Mouse (Mus musculus): ENCODE data around the gene Mex3a. TPM values are rescaled to one million over a fixed set of nuclear protein-coding genes. Genes with fewer than 3 reads are reported as not detected.

The Mex3a gene
- polyA plus RNA-seq, 1 experiment from 2014 or later: 6.5 TPM

DNA sequence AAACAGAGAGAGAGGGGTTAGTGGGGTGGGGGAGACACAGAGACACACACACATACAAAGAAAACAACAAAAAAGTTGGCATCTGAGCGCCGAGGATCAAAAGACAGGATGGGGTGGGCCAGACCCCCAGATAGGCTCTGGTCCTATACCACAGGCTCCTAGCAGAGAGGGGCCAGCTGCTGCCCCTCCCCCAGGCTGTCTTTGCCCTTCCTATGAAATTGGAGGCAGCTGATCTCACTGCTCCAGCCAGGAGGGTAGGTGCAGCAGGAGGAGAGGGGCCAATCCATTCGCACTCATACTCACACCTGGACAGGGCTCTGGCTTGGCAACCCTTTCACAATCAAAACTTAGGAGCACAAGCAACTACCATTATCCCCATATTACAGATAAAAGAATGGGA, 22.9 kb upstream of the Mex3a start:
- H3K4me2 ChIP-seq: peak overlapping the region; percentile 64
- no peaks in the 10 kb centered on the region for H3K36me3 ChIP-seq
- H3K4me3 ChIP-seq: peak overlapping the region; percentile 48
- ATAC-seq (replicated peaks; ENCODE audit: insufficient number of reproducible peaks, insufficient read depth, low FRiP score, low read depth): no peak
- peak overlapping the region; percentile 90 for H3K27ac ChIP-seq
- peak overlapping the region; percentile 53; the same call in 1 of the 2 replicates for H3K9ac ChIP-seq
- peaks cover 47% of the 10 kb centered on the region for H3K4me1 ChIP-seq (replicated peaks)
- WGBS: 56% methylated on average over 3 of the region's 3 CpGs
- no peaks in the 10 kb centered on the region for H3K27me3 ChIP-seq
- H3K9me3 ChIP-seq (replicated peaks): no peaks in the 10 kb centered on the region

DNA sequence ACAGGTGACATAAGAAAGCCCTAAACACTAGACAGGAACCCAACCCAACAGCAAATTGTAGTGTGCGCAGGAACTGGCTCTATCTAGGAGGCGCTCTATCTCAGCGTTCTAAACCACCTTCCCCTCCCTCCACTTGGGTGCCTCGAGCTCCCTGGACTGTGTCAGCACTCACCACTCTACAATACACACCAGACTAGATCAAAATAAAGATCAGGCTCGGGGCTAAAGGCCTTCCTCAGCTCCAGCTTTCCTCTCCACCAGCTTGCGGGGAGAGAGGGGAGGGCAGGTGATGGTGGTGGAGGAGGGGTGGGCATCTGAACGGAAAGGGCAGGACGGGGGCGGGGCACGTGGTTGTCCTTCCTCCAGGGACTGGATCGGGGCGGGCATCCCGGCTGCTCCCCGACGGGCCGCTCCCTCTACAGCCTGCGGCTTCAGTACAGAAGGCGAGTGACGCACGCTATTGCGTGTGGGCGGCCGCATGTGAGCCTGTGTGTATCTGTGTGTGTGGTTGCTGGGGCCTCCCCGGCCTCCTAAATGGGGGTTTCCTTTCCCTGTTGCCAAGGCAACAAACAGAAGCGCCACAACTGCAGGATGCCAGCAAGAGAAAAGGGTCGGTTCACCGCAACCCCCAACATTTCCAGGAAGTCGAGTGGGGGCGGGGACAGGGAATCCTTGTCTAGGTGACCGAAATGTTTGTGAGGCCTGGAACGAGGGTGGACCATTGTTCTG, 22.3 kb upstream of the Mex3a start, which contains the start of gene Lmna:
TSS of gene Lmna (minus strand) at position 265 of the 729 bp plus-strand sequence.
- Histone ChIP-seq H3K27ac (peak within 1 kb of the TSS; percentile 90), H3K4me3 (peak within 1 kb of the TSS; percentile 48), H3K36me3 (no peaks in the 10 kb centered on the region), H3K4me2 (peak within 1 kb of the TSS; percentile 64), H3K9me3 (replicated peaks) (no peaks in the 10 kb centered on the region), H3K4me1 (replicated peaks) (peaks cover 50% of the 10 kb centered on the region), H3K9ac (peak within 1 kb of the TSS; percentile 53), H3K27me3 (no peaks in the 10 kb centered on the region)
- WGBS: under 1% methylated on average over 31 of the region's 31 CpGs
- peak; percentile 96 for ATAC-seq (replicated peaks; ENCODE audit: insufficient number of reproducible peaks, insufficient read depth, low FRiP score, low read depth)

DNA sequence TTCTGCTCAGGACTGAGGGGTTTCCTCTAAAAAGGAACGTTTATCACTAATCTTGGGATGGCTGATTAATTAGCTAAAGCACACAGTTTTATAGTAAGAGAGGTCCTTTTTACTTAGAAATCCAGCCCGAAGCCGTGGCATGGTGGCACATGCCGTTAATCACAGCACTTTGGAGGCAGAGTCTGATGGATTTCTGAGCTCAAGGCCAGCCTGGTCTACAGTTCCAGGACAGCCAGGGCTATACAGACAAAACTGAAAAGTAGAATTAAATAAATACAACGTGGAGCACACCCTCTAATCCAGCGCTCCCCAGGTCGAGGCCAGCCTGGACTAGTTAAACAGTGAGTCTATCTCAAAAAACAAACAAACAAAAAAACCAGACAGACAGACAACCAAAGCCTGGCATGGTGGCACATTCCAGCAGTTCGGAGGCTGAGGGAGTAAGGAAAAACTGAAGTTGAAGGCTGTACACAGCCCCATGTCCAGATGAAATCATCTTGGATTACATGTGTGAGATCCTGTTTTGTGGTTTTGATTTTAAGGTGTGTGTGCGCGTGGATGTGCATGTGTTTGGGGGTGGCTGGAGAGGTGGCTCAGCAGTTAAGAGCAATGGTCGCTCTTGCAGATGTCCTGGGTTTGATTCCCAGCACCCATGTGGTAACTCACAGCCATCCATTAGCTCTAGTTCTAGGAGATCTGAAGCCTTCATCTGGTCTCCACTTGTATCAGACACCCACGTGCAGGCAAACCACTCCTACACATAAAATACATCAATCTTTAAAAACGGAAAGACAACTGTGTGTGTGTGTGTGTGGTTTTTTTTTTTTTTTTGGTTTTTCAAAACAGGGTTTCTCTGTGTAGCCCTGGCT, 21.5 kb upstream of the Mex3a start:
- ATAC-seq (replicated peaks; ENCODE audit: insufficient number of reproducible peaks, insufficient read depth, low FRiP score, low read depth): no peak
- H3K36me3 ChIP-seq: no peaks in the 10 kb centered on the region
- peak overlapping the region; percentile 90 for H3K27ac ChIP-seq
- H3K9ac ChIP-seq: peak overlapping the region; percentile 53
- no peaks in the 10 kb centered on the region for H3K27me3 ChIP-seq
- peak overlapping the region; percentile 64 for H3K4me2 ChIP-seq
- WGBS: 52% methylated on average over 13 of the region's 13 CpGs
- peaks cover 55% of the 10 kb centered on the region for H3K4me1 ChIP-seq (replicated peaks)
- H3K4me3 ChIP-seq: peak overlapping the region; percentile 48
- H3K9me3 ChIP-seq (replicated peaks): no peaks in the 10 kb centered on the region

DNA sequence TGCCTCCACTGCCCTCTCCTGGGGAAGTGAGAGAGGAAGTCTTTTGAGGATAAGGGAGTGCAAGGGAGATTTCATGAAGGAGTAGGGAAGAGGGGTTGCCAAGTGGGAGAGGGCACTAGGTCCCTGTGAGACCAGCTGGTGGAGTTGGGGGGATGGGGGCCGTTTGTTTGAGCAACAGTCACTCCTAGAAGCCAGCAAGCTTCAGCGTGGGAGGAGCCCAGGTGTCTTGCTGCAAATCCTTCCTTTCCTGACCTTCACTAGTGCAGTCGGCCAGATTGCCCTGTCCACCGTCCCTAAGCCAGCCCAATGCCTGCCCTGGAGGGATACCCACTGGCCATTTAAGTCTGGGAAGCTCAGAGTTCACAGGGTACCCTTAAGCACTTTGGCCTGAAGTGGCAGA, 20.6 kb upstream of the Mex3a start:
- Histone ChIP-seq H3K27ac (no peak overlapping the region), H3K9ac (no peak overlapping the region)
- WGBS: 41% methylated on average over 4 of the region's 4 CpGs

DNA sequence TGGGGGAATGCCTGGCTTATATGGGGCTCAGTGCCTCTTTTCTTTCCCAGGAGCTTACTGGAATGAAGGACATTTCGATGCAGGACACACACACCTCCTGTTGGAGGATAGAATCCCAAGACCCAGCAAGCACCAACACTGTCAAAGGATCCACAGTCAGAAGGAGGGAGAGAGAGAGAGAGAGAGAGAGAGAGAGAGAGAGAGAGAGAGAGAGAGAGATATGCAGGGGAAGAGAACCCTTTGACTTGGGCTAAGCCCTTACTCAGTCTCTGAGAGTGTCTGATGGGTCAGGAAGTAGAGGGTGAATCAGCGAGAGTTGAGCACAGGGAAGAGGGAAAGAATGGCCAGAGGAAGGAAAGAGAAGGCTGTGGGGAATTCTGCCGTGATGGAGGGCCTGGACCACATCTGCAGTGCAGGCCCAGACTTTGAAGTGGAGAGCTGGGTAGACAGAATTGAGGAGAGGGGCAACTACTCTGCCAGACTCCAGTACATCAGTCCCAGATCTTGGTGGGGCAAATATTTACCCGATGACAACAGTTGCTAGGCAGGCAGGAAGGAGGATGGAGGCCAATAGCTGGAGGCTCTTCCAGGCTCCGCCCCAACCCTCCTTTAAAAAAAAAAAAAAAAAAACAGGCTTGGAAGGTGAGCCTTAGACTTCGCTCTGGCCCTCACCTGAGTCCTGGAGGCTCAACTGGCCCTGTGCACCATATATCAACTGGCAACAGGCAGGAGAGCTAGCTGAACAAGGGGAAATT, 19.9 kb upstream of the Mex3a start:
- Histone ChIP-seq H3K27ac (peak overlapping the region; percentile 53), H3K9me3 (replicated peaks) (no peaks in the 10 kb centered on the region), H3K4me1 (replicated peaks) (peaks cover 57% of the 10 kb centered on the region), H3K9ac (no peak overlapping the region), H3K27me3 (no peaks in the 10 kb centered on the region), H3K36me3 (no peaks in the 10 kb centered on the region), H3K4me3 (no peak overlapping the region), H3K4me2 (no peak overlapping the region)
- no peak for ATAC-seq (replicated peaks; ENCODE audit: insufficient number of reproducible peaks, insufficient read depth, low FRiP score, low read depth)
- 36% methylated on average over 6 of the region's 6 CpGs for WGBS

More for the DNA sequence above, 20.6 kb upstream of the Mex3a start:
- H3K27me3 ChIP-seq: no peaks in the 10 kb centered on the region
- peaks cover 57% of the 10 kb centered on the region for H3K4me1 ChIP-seq (replicated peaks)
- no peak for ATAC-seq (replicated peaks; ENCODE audit: insufficient number of reproducible peaks, insufficient read depth, low FRiP score, low read depth)
- H3K4me3 ChIP-seq: no peak overlapping the region
- no peaks in the 10 kb centered on the region for H3K36me3 ChIP-seq
- H3K9me3 ChIP-seq (replicated peaks): no peaks in the 10 kb centered on the region
- no peak overlapping the region for H3K4me2 ChIP-seq

DNA sequence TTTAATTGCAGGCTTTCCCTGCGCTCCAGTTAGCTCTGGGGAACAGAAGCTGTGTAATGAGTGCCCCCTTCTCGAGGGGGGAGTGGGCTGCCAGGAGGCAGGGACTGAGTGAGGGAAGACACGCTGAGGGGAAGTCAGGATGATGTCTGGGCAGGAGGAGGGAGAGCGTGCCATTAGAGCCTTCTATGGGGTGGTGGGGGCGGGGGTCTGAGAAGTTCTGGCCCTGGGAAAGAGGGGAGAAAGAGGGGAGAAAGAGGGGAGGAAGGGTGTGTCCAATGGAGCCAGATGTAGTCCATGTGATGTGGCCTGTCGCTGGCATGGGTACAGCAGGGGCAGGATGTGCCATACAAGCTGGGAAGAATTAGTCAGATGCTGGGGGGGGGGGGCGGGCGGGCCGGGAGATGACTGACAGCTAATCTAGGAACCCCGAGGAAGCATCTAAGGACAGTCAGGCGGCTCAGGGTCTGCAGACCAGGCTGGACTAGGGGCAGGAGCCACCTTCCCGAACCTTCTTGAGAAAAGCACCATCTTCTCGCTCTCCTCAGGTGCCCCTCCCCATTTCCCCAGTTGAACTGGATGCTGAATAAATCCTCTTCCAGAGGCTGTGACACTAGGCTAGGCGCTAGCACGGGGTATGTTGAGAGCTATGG, 19.2 kb upstream of the Mex3a start:
- Histone ChIP-seq H3K9me3 (replicated peaks) (no peaks in the 10 kb centered on the region), H3K4me3 (no peak overlapping the region), H3K9ac (no peak overlapping the region), H3K27ac (peak overlapping the region; percentile 53), H3K36me3 (no peaks in the 10 kb centered on the region), H3K4me2 (no peak overlapping the region), H3K27me3 (no peaks in the 10 kb centered on the region), H3K4me1 (replicated peaks) (peaks cover 57% of the 10 kb centered on the region)
- WGBS: 36% methylated on average over 13 of the region's 15 CpGs
- no peak for ATAC-seq (replicated peaks; ENCODE audit: insufficient number of reproducible peaks, insufficient read depth, low FRiP score, low read depth)

DNA sequence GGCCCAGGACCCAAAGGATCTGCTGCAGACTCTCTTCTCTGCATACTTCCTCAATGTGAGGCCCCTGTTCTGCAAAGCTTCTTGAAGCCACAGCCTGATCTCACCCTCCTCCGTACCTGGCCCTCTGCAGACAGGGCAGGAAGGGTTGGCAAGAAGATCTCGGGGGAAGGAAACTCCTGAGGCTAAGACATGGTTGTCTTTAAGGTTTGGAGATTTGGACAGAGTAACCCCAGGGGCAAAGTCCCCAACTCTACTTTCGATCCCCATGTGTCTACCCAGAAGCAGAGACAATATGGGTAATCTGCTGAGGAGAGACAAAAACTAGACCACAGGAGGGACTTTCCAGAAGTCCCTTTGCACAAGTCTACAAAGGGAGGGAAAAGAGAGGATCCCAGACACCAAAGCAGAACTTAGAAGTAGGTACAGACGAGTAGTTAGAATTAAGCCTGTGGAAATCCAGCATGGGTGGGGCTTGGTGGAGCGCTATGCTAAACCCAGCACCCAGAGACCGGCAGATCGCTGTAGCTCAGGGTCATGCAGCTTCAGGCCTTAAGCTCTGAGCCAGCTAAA, 18.6 kb upstream of the Mex3a start:
- WGBS: 79% methylated on average over 7 of the region's 7 CpGs
- no peak for ATAC-seq (replicated peaks; ENCODE audit: insufficient number of reproducible peaks, insufficient read depth, low FRiP score, low read depth)
- peaks cover 57% of the 10 kb centered on the region for H3K4me1 ChIP-seq (replicated peaks)
- no peak overlapping the region for H3K4me3 ChIP-seq
- no peaks in the 10 kb centered on the region for H3K27me3 ChIP-seq
- H3K27ac ChIP-seq: 0 out of 2 replicates have a peak overlapping the region, but pooled peaks have one; percentile 12
- no peaks in the 10 kb centered on the region for H3K9me3 ChIP-seq (replicated peaks)
- H3K4me2 ChIP-seq: no peak overlapping the region
- H3K9ac ChIP-seq: no peak overlapping the region
- H3K36me3 ChIP-seq: no peaks in the 10 kb centered on the region

DNA sequence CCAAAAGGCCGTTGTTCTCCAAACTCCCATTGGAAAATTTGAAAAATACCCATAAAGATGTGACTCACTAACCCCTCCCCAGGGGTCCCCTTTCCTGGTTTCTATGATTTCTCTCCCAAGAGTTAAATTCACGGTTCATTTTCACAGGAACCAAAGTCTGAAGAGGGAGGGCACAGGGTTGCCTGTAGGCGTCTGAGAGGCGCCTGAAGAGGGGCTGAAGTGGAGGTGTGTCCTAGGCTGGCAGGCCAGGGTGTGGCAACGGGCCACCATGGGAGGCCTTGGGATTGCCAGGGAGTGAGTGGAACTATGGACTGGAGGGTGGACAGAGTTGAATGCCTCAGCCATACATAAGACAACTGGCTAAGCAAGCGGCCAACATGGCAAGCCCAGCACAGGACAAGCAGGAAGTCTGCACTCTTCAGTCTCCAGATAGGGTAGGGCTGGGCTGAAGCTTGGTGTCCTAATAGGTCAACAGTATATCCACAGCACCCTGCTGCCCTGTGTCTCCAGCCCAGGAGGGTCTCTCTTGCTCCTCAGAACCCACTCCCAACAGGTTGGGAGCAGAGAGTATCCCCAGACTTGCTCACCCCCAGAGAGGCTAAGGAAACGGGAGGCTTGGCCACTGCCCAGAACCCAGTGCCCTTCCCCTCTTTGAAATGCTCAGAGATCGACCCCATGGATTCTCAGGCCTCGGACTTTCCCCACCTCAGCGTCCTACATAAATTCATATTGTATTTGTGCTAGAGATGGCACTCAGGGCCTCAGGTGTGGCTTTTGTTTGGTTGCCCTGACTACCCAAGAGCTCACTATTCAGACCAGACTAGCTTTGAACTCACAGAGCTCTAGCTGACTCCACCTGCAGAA, 17.7 kb upstream of the Mex3a start:
- H3K4me3 ChIP-seq: no peak overlapping the region
- WGBS: 74% methylated on average over 10 of the region's 10 CpGs
- peaks cover 52% of the 10 kb centered on the region for H3K4me1 ChIP-seq (replicated peaks)
- H3K27me3 ChIP-seq: no peaks in the 10 kb centered on the region
- no peak for ATAC-seq (replicated peaks; ENCODE audit: insufficient number of reproducible peaks, insufficient read depth, low FRiP score, low read depth)
- H3K9me3 ChIP-seq (replicated peaks): no peaks in the 10 kb centered on the region
- H3K27ac ChIP-seq: no peak overlapping the region
- H3K36me3 ChIP-seq: no peaks in the 10 kb centered on the region
- no peak overlapping the region for H3K9ac ChIP-seq
- no peak overlapping the region for H3K4me2 ChIP-seq

DNA sequence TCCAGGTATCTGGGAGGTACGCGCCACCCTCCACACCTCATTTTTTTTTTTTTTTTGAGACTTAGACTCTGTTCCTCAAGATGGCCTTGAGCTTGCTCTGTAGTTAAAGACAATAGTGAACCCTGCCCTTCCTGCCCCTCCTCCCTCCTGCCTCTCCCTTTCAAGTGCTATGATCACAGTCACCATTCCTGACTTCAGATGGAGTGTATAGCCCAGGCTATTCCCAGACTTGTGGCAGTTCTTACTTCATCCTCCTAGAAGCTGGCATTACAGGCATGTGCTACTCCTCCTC, 17.2 kb upstream of the Mex3a start:
- H3K4me1 ChIP-seq (replicated peaks): peaks cover 50% of the 10 kb centered on the region
- 94% methylated on average over 2 of the region's 2 CpGs for WGBS
- no peak overlapping the region for H3K27ac ChIP-seq
- no peaks in the 10 kb centered on the region for H3K27me3 ChIP-seq
- ATAC-seq (replicated peaks; ENCODE audit: insufficient number of reproducible peaks, insufficient read depth, low FRiP score, low read depth): no peak
- H3K4me2 ChIP-seq: no peak overlapping the region
- no peaks in the 10 kb centered on the region for H3K9me3 ChIP-seq (replicated peaks)
- no peaks in the 10 kb centered on the region for H3K36me3 ChIP-seq
- no peak overlapping the region for H3K4me3 ChIP-seq
- no peak overlapping the region for H3K9ac ChIP-seq

DNA sequence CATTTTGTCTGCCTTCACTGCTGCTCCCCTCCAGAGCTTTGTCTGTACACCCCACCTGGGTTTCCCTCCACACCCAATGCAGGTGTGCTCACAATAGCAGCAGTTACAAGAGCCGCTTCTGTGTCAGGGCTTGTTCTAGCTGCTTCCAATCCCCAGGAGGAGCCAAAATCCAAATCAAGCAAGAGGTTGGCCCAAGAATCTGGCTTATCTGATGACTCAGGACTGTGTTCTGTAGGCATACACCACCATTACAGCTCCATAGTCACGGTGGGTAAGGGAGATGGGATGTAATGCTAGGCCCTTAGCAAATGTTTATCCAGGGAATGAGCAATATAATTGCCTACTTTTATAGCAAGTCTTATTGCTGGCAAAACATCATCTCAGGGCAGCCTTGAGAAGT, 15.8 kb upstream of the Mex3a start:
- no peak overlapping the region for H3K4me2 ChIP-seq
- WGBS: 80% methylated on average over 2 of the region's 2 CpGs
- no peak overlapping the region for H3K4me3 ChIP-seq
- no peaks in the 10 kb centered on the region for H3K36me3 ChIP-seq
- no peak for ATAC-seq (replicated peaks; ENCODE audit: insufficient number of reproducible peaks, insufficient read depth, low FRiP score, low read depth)
- H3K9me3 ChIP-seq (replicated peaks): no peaks in the 10 kb centered on the region
- H3K27ac ChIP-seq: no peak overlapping the region
- H3K4me1 ChIP-seq (replicated peaks): peaks cover 38% of the 10 kb centered on the region
- H3K27me3 ChIP-seq: no peaks in the 10 kb centered on the region
- no peak overlapping the region for H3K9ac ChIP-seq

All from heart, embryonic 15.5 days (tissue).